Comparison of ENCODE assay signal across 14 mouse cellular contexts in genomic region chr15:65731308-65731707, GRCm38 (mm10).
"Had no signal": no experiment of that assay in that cellular context is flagged by ENCODE, and none has a peak within 500 bp of the region (broad histone marks: within the 10 kb centered on the region; RNA-seq: fewer than 3 reads in every experiment).

No protein-coding gene starts in this region.

- DNase-seq: kidney, postnatal 14 days; layer of hippocampus, adult 9-11 months; lung, embryonic 14.5 days; lung, postnatal 10 days; lung, postnatal 4 days; right cerebral cortex, adult 18-20 months; right cerebral cortex, postnatal 25 days; thymus, postnatal 4 days had no signal

- H3K4me1 ChIP-seq: kidney, embryonic 15.5 days; liver, embryonic 12.5 days; midbrain, embryonic 12.5 days; neural tube, embryonic 15.5 days had no signal

- H3K27me3 ChIP-seq: kidney, embryonic 15.5 days; liver, embryonic 12.5 days; megakaryocyte, embryonic 14.5 days; midbrain, embryonic 12.5 days; neural tube, embryonic 15.5 days had no signal

- ATAC-seq: liver, embryonic 12.5 days; midbrain, embryonic 16.5 days had no signal

- H3K36me3 ChIP-seq: kidney, embryonic 15.5 days; liver, embryonic 12.5 days; midbrain, embryonic 12.5 days; neural tube, embryonic 15.5 days had no signal

- H3K4me3 ChIP-seq: kidney, embryonic 15.5 days; liver, embryonic 12.5 days; megakaryocyte, embryonic 14.5 days; midbrain, embryonic 12.5 days; neural tube, embryonic 15.5 days had no signal

- H3K4me2 ChIP-seq: kidney, embryonic 15.5 days; liver, embryonic 12.5 days; lung, embryonic 14.5 days; midbrain, embryonic 12.5 days; neural tube, embryonic 15.5 days had no signal

- H3K9me3 ChIP-seq: kidney, embryonic 15.5 days; liver, embryonic 12.5 days; megakaryocyte, embryonic 14.5 days; midbrain, embryonic 12.5 days; neural tube, embryonic 15.5 days had no signal

- H3K9ac ChIP-seq: kidney, embryonic 15.5 days; liver, embryonic 12.5 days; lung, embryonic 14.5 days; midbrain, embryonic 12.5 days; neural tube, embryonic 15.5 days had no signal

- H3K27ac ChIP-seq: kidney, embryonic 15.5 days; liver, embryonic 12.5 days; midbrain, embryonic 12.5 days; neural tube, embryonic 15.5 days had no signal
